Mouse (Mus musculus): ENCODE measurements at regions not wholly inside any gene's neighbourhood (a gene's known extent, or its start where the extent isn't known, plus 50 kb on each side); places are given as distances from the start of the nearest gene placed in this dataset.

DNA sequence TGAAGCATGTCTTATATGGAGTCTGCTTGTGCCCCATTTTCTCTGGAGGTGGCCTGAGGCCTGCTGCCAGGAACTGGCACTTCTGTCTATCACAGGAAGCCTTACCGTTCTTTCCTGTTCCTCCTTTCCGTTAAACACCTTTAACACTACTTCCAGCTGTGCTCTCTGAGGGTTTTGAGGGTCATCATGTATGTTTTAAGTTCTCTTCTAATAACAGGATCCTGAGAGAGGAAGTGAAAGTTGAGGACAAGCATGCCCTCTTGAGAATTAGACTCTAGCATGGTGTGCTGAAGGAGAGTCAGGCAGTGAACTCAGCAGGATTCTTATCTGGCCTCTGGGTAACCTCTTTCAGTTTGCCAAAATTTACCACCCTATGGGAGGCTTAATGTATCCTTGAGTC, 418.0 kb upstream of the 9430069I07Rik start:
- ATAC-seq (ENCODE audit: extremely low read depth, insufficient number of reproducible peaks, low FRiP score, poor library complexity, severe bottlenecking) = 0 out of 2 replicates have a peak, but pooled peaks have one; percentile 39

DNA sequence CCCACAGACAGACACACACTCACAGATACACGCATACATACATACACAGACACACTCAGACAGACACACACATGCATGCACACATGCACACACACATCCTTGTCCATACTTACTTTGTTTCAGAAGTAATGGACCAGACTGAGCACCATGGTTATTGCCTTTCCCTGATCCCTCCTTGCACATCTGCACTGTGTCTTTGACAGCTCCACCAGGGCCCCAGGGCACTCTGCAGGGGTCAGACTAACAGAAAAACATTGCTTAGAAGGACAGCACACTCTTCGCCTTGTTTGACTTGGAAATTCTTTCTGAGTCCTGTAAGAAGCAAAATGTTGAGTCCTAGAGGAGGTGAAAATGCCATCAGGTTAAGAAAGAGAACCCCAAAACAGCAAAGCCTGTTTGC, 394.1 kb upstream of the 9430069I07Rik start:
- no peak for ATAC-seq (ENCODE audit: extremely low read depth, insufficient number of reproducible peaks, low FRiP score, poor library complexity, severe bottlenecking)

DNA sequence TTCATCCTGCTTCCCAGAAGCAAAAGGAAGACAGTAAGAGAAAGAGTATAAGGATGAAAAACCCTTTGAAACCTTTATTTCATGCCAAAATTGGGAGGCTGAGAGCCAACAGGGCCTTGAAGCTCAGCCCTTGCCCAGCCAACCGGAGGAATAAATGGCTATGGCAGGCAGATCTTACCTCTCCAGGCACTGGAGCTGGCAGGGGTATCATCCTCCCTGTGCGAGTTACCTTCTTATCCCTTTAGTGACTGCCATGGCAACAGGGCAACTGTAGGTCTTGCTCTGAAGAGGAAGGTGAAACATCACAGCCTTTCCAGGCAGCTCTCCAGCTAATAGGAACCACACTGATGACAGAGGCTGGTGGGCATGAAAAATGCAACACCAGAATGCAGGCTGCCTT, 393.3 kb upstream of the 9430069I07Rik start:
- ATAC-seq (ENCODE audit: extremely low read depth, insufficient number of reproducible peaks, low FRiP score, poor library complexity, severe bottlenecking) = no peak

DNA sequence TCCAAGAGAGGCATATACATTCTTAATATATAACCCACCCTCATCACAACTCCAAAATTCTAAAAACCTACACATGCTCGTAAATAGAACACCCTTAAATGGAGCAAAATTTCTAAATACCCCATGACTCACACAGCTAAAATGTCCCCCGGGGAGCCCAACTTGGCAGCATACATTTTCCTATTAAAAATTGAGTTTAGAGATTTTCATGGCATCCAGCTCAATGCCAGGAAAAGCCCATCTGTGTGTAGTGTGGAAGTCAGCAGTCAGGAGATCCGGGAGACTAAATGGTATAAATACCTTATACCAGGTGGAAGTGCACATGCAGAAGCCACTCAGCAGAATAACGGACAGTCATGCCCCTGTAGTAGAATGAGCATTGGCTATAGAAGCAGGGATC, 389.4 kb upstream of the 9430069I07Rik start:
- ATAC-seq (ENCODE audit: extremely low read depth, insufficient number of reproducible peaks, low FRiP score, poor library complexity, severe bottlenecking) = no peak

DNA sequence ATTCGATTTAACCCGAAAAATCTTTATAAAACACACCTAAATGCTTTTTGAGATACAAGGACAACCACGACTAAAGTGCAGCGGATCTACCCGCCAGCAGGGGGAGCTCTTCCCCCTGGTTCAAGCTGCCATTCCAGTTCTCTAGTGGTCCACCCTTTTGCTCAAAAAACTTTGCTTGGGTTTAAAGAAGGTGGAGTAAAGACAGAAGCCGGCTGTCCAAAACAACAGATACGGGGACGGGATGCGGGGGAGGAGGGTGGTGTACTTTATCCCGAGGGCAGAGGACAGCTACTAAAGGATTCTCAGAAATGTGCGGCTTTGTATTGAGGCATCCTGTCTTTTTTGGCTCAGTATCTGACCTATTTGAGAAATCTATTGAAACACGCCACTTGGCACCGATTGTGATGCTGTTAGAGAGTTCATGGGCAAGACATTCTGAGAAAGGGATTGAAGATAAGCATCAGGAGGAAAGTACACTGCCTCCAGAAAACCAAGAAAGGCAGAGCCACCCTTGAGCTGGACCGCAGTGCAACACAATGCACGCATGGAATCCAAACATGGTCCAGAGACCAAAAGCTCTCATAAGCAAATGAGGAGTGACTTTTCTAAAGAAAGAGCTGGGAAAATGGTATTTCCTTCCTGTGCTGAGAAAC, 385.6 kb upstream of the 9430069I07Rik start:
- no peak for ATAC-seq (ENCODE audit: extremely low read depth, insufficient number of reproducible peaks, low FRiP score, poor library complexity, severe bottlenecking)

DNA sequence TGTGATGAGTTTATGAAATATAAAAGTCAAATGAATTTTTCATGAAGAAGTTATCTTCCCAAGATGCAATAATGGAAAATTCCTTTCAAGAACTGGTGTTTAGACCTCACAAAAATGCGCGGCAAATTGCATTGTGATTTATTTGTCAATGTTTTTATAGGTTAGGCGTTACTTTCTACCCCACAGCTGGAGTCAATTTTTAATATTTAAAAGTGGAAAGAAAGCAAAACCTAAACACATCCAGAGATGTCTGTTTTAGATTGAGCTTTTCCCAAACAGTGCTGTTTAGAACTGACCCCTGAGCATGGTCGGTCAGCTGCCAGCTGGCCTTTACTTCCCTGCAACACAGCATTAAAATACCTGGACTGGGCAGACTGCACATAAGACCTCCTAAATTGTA, 383.8 kb upstream of the 9430069I07Rik start:
- ATAC-seq (ENCODE audit: extremely low read depth, insufficient number of reproducible peaks, low FRiP score, poor library complexity, severe bottlenecking) = no peak

All from neutrophil, adult 5-6 weeks (primary cell).